In genomic region chrX:160502048-160503041, GRCm38 (mm10) we compare ENCODE assay signal across 8 mouse cellular contexts. TPM values are rescaled to one million over a fixed set of nuclear protein-coding genes. Genes with fewer than 3 reads are reported as not detected.
DNase-seq lines count a peak whose midpoint lies in the region; ATAC-seq and TF ChIP-seq lines count a peak whose summit lies in the region.

Gene Phka2 (plus strand): TSS chrX:160502166.

- peak; percentile 92 for ATAC-seq in G1E (ENCODE audit: extremely low read depth, insufficient number of reproducible peaks, low FRiP score, poor library complexity, severe bottlenecking)
- ATAC-seq in forebrain, postnatal 0 days, result peak; percentile 98
- peak; percentile 98 for ATAC-seq in lung, embryonic 15.5 days (ENCODE audit: borderline replicate concordance, extremely low read depth, low FRiP score, low TSS enrichment)

- H3K9ac ChIP-seq in forebrain, postnatal 0 days, result peak within 1 kb of the TSS; percentile 57
- peak within 1 kb of the TSS; percentile 47 for H3K9ac ChIP-seq in lung, embryonic 15.5 days

- H3K27ac ChIP-seq in forebrain, postnatal 0 days (ENCODE audit: low read depth, low read length), result peak within 1 kb of the TSS; percentile 70
- H3K27ac ChIP-seq in lung, embryonic 15.5 days, result peak within 1 kb of the TSS; percentile 87

- TF ChIP-seq CTCF in G1E (IDR thresholded peaks at IDR 0.05; ENCODE audit: low read depth, low read length), result no peak
- TF ChIP-seq CTCF in forebrain, postnatal 0 days (IDR thresholded peaks at IDR 0.05; ENCODE audit: low read depth), result 0 out of 2 replicates have a peak, but pooled peaks have one; percentile 8

- H3K4me2 ChIP-seq in forebrain, postnatal 0 days (ENCODE audit: low read depth), result peak within 1 kb of the TSS; percentile 60
- peak within 1 kb of the TSS; percentile 65 for H3K4me2 ChIP-seq in lung, embryonic 15.5 days

- H3K4me3 ChIP-seq in G1E (ENCODE audit: low read depth, low read length), result peak within 1 kb of the TSS; percentile 77
- peak within 1 kb of the TSS; percentile 54 for H3K4me3 ChIP-seq in forebrain, postnatal 0 days (ENCODE audit: low read depth, low read length)
- H3K4me3 ChIP-seq in lung, embryonic 15.5 days, result peak within 1 kb of the TSS; percentile 61

- H3K36me3 ChIP-seq in G1E (replicated peaks), result peaks cover 3% of the 10 kb centered on the region
- H3K36me3 ChIP-seq in forebrain, postnatal 0 days (ENCODE audit: insufficient read depth), result no peaks in the 10 kb centered on the region
- no peaks in the 10 kb centered on the region for H3K36me3 ChIP-seq in lung, embryonic 15.5 days

- 25% methylated on average over 61 of the region's 61 CpGs for WGBS in forebrain, postnatal 0 days
- 18% methylated on average over 60 of the region's 61 CpGs for WGBS in lung, embryonic 15.5 days

- no peaks in the 10 kb centered on the region for H3K27me3 ChIP-seq in G1E (ENCODE audit: insufficient read depth, low read length)
- no peaks in the 10 kb centered on the region for H3K27me3 ChIP-seq in forebrain, postnatal 0 days (ENCODE audit: insufficient read depth, low read length)
- peaks cover 27% of the 10 kb centered on the region; the same call in 1 of the 2 replicates for H3K27me3 ChIP-seq in lung, embryonic 15.5 days

- no peaks in the 10 kb centered on the region for H3K9me3 ChIP-seq in G1E (replicated peaks)
- H3K9me3 ChIP-seq in forebrain, postnatal 0 days (ENCODE audit: low read length), result no peaks in the 10 kb centered on the region
- no peaks in the 10 kb centered on the region for H3K9me3 ChIP-seq in lung, embryonic 15.5 days

- DNase-seq in G1E (ENCODE audit: low spot score), result peak; percentile 56
- DNase-seq in cerebellum, adult 18-20 months, result peak; percentile 83 to 84
- DNase-seq in forebrain, postnatal 0 days, result peak; percentile 83
- DNase-seq in heart, postnatal 4 days, result peak; percentile 85
- DNase-seq in layer of hippocampus, adult 8-10 months (ENCODE audit: low spot score in 2 of 2), result peak; percentile 57 to 75
- peak; percentile 66 for DNase-seq in ovary, adult 18-20 months (ENCODE audit: low spot score)
- peak; percentile 80 for DNase-seq in thymus, postnatal 0 days (ENCODE audit: low spot score)

- H3K4me1 ChIP-seq in G1E (ENCODE audit: insufficient read depth, low read depth, low read length), result peaks cover 18% of the 10 kb centered on the region
- no peaks in the 10 kb centered on the region; the same call in 1 of the 2 replicates for H3K4me1 ChIP-seq in forebrain, postnatal 0 days (ENCODE audit: insufficient read depth)
- peaks cover 4% of the 10 kb centered on the region; the same call in 1 of the 2 replicates for H3K4me1 ChIP-seq in lung, embryonic 15.5 days

RNA-seq across cellular contexts. Expression of gene Phka2, which starts in this region (rescaled TPM):
- total RNA-seq in G1E (2014; fragmentation: Nextera tagmentation) (47.7 and 53.1 TPM in 2 replicates), G1E (2017) (20.9 and 21.1 TPM in 2 replicates)
- 6.9 and 7.3 TPM in 2 replicates for polyA plus RNA-seq in G1E (2012)
- 15.3 and 22.8 TPM in 2 replicates for total RNA-seq in forebrain, postnatal 0 days (2014; rRNA removed)
- polyA plus RNA-seq in forebrain, postnatal 0 days (2015; fragmentation: Nextera tagmentation; extraction: Ambion mirVana), result 3.4 and 6.0 TPM in 2 replicates
- 10 to 100 TPM; 31.1 to 32.9 TPM for total RNA-seq in heart, postnatal 4 days (2021)
- total RNA-seq in layer of hippocampus, adult 8-10 months (2022), result 10 to 100 TPM; 23.2 to 51.2 (median 35.5) TPM
- polyA plus RNA-seq in lung, embryonic 15.5 days (2015; fragmentation: Nextera tagmentation; extraction: Ambion mirVana), result 12.9 and 13.3 TPM in 2 replicates
- polyA plus RNA-seq in thymus, postnatal 0 days (2015; fragmentation: Nextera tagmentation; extraction: Ambion mirVana), result 7.9 and 9.4 TPM in 2 replicates

Comparison
In these comparisons a context has a peak if more than half of its experiments do, and no peak if none do; other contexts are left out.
1. Peak in every context shown above with its lines: DNase-seq, ATAC-seq, H3K4me3 ChIP-seq and H3K27ac ChIP-seq.